Mouse (Mus musculus) kidney, adult 2 months (tissue): ENCODE data around the gene Prkrip1.

Experiments used
- CTCF ChIP-seq: fragments of 200-500 bp; conservative IDR thresholded peaks from 2 replicates; pipeline ENCODE4 v1.5.1; 2011; ENCODE audit warnings: low read depth, mild to moderate bottlenecking, control low read depth, low read length, moderate library complexity, mixed read lengths; ENCODE audit not compliant: insufficient read depth, insufficient read length
- POLR2A ChIP-seq: fragments of 200-500 bp; IDR thresholded peaks from one replicate; pipeline ENCODE4 v1.6.1; 2011; ENCODE audit warnings: low read depth, low read length, control low read depth

DNA sequence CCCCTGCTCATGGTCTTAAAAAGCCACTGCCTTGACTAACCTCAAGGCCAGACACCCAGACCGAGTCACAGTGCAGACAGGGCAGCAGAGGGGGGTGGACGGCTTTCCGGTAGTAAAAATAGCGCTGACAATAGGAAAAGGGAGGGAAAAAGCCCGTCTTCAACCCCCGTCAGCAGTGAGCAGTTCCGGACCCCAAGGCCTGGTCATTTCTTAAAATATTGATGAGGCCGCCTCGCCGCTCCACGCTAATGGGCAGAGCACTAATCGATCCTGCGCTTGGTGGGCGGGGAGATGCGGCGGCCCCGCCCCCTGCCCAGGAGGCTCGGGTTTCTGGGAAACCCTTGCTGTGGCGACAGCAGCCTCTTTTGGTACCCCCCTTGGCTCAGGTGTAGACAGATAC lies 38.8 kb upstream of the Prkrip1 start:
- TF ChIP-seq CTCF (no peak), POLR2A (no peak)
